Mouse (Mus musculus): ENCODE results near the gene Papss1.
"Not testable (repeated sequence)": the region's sequence is repeated elsewhere in the genome, so short reads cannot be mapped to it uniquely, and the experiment has no call there.

Papss1 gene

GRCm38 (mm10) chr3:131564430-131565256 is at the start of gene Papss1:
Gene Papss1 (plus strand): TSS chr3:131564768.
- peak; percentile 100 for DNase-seq (ENCODE audit: low read depth, low spot score)

- no peak for DNase-seq (ENCODE audit: low read depth, low spot score)
These were observed 48.1 kb upstream of the Papss1 start for GRCm38 (mm10) chr3:131516332-131516999.

- DNase-seq (ENCODE audit: low read depth, low spot score): no peak
These were observed 46.8 kb upstream of the Papss1 start for GRCm38 (mm10) chr3:131517756-131518155.

- DNase-seq (ENCODE audit: low read depth, low spot score): no peak
These were observed 43.4 kb upstream of the Papss1 start for GRCm38 (mm10) chr3:131521206-131521605.

GRCm38 (mm10) chr3:131522243-131522642 is 42.3 kb upstream of the Papss1 start:
- DNase-seq (ENCODE audit: low read depth, low spot score): no peak

GRCm38 (mm10) chr3:131523749-131524148 is 40.8 kb upstream of the Papss1 start:
- no peak for DNase-seq (ENCODE audit: low read depth, low spot score)

- no peak for DNase-seq (ENCODE audit: low read depth, low spot score)
These were observed 40.4 kb upstream of the Papss1 start for GRCm38 (mm10) chr3:131524210-131524609.

- DNase-seq (ENCODE audit: low read depth, low spot score): no peak
These were observed 39.8 kb upstream of the Papss1 start for GRCm38 (mm10) chr3:131524779-131525178.

GRCm38 (mm10) chr3:131525229-131525628 is 39.3 kb upstream of the Papss1 start:
- DNase-seq (ENCODE audit: low read depth, low spot score): no peak

- DNase-seq (ENCODE audit: low read depth, low spot score): no peak
These were observed 23.2 kb upstream of the Papss1 start for GRCm38 (mm10) chr3:131541244-131541942.

- DNase-seq (ENCODE audit: low read depth, low spot score): not testable (repeated sequence)
These were observed 17.0 kb upstream of the Papss1 start for GRCm38 (mm10) chr3:131547562-131547961.

- DNase-seq (ENCODE audit: low read depth, low spot score): no peak
These were observed 14.5 kb upstream of the Papss1 start for GRCm38 (mm10) chr3:131550046-131550445.

- peak; percentile 68 for DNase-seq (ENCODE audit: low read depth, low spot score)
These were observed 12.0 kb upstream of the Papss1 start for GRCm38 (mm10) chr3:131552349-131553254.

GRCm38 (mm10) chr3:131555771-131556170 is 8.8 kb upstream of the Papss1 start:
- DNase-seq (ENCODE audit: low read depth, low spot score): no peak

GRCm38 (mm10) chr3:131561591-131561990 is 3.0 kb upstream of the Papss1 start:
- no peak for DNase-seq (ENCODE audit: low read depth, low spot score)

GRCm38 (mm10) chr3:131565257-131565610 is 666 bp downstream of the Papss1 start:
- DNase-seq (ENCODE audit: low read depth, low spot score): peak; percentile 48

GRCm38 (mm10) chr3:131566281-131566680 is 1.7 kb downstream of the Papss1 start:
- no peak for DNase-seq (ENCODE audit: low read depth, low spot score)

GRCm38 (mm10) chr3:131570506-131570905 is 5.9 kb downstream of the Papss1 start:
- no peak for DNase-seq (ENCODE audit: low read depth, low spot score)

- DNase-seq (ENCODE audit: low read depth, low spot score): no peak
These were observed 9.0 kb downstream of the Papss1 start for GRCm38 (mm10) chr3:131573555-131573954.

- DNase-seq (ENCODE audit: low read depth, low spot score): no peak
These were observed 14.0 kb downstream of the Papss1 start for GRCm38 (mm10) chr3:131578434-131579104.

GRCm38 (mm10) chr3:131580040-131580439 is 15.5 kb downstream of the Papss1 start:
- no peak for DNase-seq (ENCODE audit: low read depth, low spot score)
